Mouse (Mus musculus) G1E (cell line): ENCODE results near the gene Rassf4. TPM values are rescaled to one million over a fixed set of nuclear protein-coding genes. Genes with fewer than 3 reads are reported as not detected.

ENCODE experiments used
- ATAC-seq: 2 replicates; pipeline ENCODE4 v1.8.0; 2016; ENCODE audit warnings: mild to moderate bottlenecking; ENCODE audit not compliant: insufficient number of reproducible peaks, poor library complexity, low FRiP score, severe bottlenecking; ENCODE audit errors: extremely low read depth
- DNase-seq: peaks from one replicate; pipeline ENCODE4 v3.0.0; 2012; ENCODE audit warnings: low spot score
- H3K27me3 ChIP-seq: 2 replicates; pipeline ENCODE4 v1.6.1; 2012; ENCODE audit warnings: mild to moderate bottlenecking, low read length, inconsistent platforms; ENCODE audit not compliant: insufficient read depth
- H3K36me3 ChIP-seq: replicated peaks from 2 replicates; pipeline ENCODE3; 2012; ENCODE audit warnings: mild to moderate bottlenecking, inconsistent platforms
- H3K4me1 ChIP-seq: 2 replicates; pipeline ENCODE4 v1.6.1; 2012; ENCODE audit warnings: low read depth, low read length, inconsistent platforms, mixed read lengths; ENCODE audit not compliant: insufficient read depth
- H3K4me3 ChIP-seq: 2 replicates; pipeline ENCODE4 v1.5.1; 2012; ENCODE audit warnings: low read depth, mild to moderate bottlenecking, inconsistent platforms, low read length, moderate library complexity, mixed read lengths
- H3K9me3 ChIP-seq: replicated peaks from 2 replicates; pipeline ENCODE4 v1.6.1; 2012; ENCODE audit warnings: inconsistent platforms
- CTCF ChIP-seq: IDR thresholded peaks from 2 replicates; pipeline ENCODE4 v1.5.1; 2012; ENCODE audit warnings: low read depth, low read length, inconsistent platforms, mixed read lengths
- GATA1 ChIP-seq: IDR thresholded peaks from 2 replicates; pipeline ENCODE4 v1.6.1; 2012; ENCODE audit warnings: borderline replicate concordance, low read length, inconsistent platforms, mixed read lengths
- GATA2 ChIP-seq: IDR thresholded peaks from 2 replicates; pipeline ENCODE4 v1.6.1; 2012; ENCODE audit warnings: low read depth, low read length, inconsistent platforms, borderline replicate concordance
- POLR2AphosphoS5 ChIP-seq: IDR thresholded peaks from 2 replicates; pipeline ENCODE4 v1.6.1; 2012; ENCODE audit warnings: low read depth, low read length, inconsistent platforms; ENCODE audit not compliant: insufficient replicate concordance
- TAL1 ChIP-seq: conservative IDR thresholded peaks from 2 replicates; pipeline ENCODE4 v1.6.1; 2012; ENCODE audit warnings: low read depth, low read length, inconsistent platforms, mixed read lengths
- polyA plus RNA-seq: library from polyadenylated mRNA; stranded (reverse); fragments of >175 nt; gene quantifications from 2 replicates; pipeline ENCODE4 v1.2.3, GENCODE M21; 2012
- total RNA-seq, 2 experiments: library from RNA; stranded (forward) in 1 of 2; stranded (reverse) in 1 of 2; fragments of 200-1000 nt in 1 of 2; fragments of >200 nt in 1 of 2; fragmentation: Nextera tagmentation in 1 of 2; gene quantifications; 2 replicates each; pipeline ENCODE4 v1.2.3; 2014 to 2017

The Rassf4 gene
- total and polyA plus RNA-seq, 3 experiments = 0.16 TPM; not detected in 2

- Histone ChIP-seq H3K27me3 (no peaks in the 10 kb centered on the region), H3K4me3 (no peak overlapping the region), H3K36me3 (no peaks in the 10 kb centered on the region), H3K4me1 (no peaks in the 10 kb centered on the region), H3K9me3 (peaks cover 61% of the 10 kb centered on the region)
- DNase-seq (no peak), ATAC-seq (no peak)
- TF ChIP-seq POLR2AphosphoS5 (no peak), GATA1 (no peak), CTCF (no peak), TAL1 (no peak), GATA2 (no peak)
These were observed 6.4 kb downstream of the Rassf4 start for GRCm38 (mm10) chr6:116667382-116667781.

- Histone ChIP-seq H3K4me1 (no peaks in the 10 kb centered on the region), H3K27me3 (no peaks in the 10 kb centered on the region), H3K36me3 (no peaks in the 10 kb centered on the region), H3K4me3 (no peak overlapping the region), H3K9me3 (peaks cover 56% of the 10 kb centered on the region)
- TF ChIP-seq POLR2AphosphoS5 (no peak), GATA1 (no peak), GATA2 (no peak), CTCF (no peak), TAL1 (no peak)
- DNase-seq (no peak), ATAC-seq (no peak)
These were observed 6.9 kb downstream of the Rassf4 start for GRCm38 (mm10) chr6:116666892-116667291.

- TF ChIP-seq GATA1 = no peak
- no peak for TF ChIP-seq POLR2AphosphoS5
- TF ChIP-seq GATA2 = no peak
- TF ChIP-seq TAL1 = no peak
- TF ChIP-seq CTCF = no peak
- Histone ChIP-seq H3K27me3 (no peaks in the 10 kb centered on the region), H3K36me3 (no peaks in the 10 kb centered on the region), H3K4me3 (no peak overlapping the region), H3K4me1 (no peaks in the 10 kb centered on the region), H3K9me3 (peaks cover 51% of the 10 kb centered on the region)
- ATAC-seq (no peak), DNase-seq (no peak)
These were observed 7.5 kb downstream of the Rassf4 start for GRCm38 (mm10) chr6:116666085-116666750.

GRCm38 (mm10) chr6:116664830-116665229 lies 8.9 kb downstream of the Rassf4 start:
- Histone ChIP-seq H3K4me1 (no peaks in the 10 kb centered on the region), H3K36me3 (no peaks in the 10 kb centered on the region), H3K27me3 (no peaks in the 10 kb centered on the region), H3K4me3 (no peak overlapping the region), H3K9me3 (peaks cover 48% of the 10 kb centered on the region)
- no peak for ATAC-seq
- TF ChIP-seq TAL1 (no peak), GATA2 (no peak), POLR2AphosphoS5 (no peak), CTCF (no peak), GATA1 (no peak)
- no peak for DNase-seq

DNA sequence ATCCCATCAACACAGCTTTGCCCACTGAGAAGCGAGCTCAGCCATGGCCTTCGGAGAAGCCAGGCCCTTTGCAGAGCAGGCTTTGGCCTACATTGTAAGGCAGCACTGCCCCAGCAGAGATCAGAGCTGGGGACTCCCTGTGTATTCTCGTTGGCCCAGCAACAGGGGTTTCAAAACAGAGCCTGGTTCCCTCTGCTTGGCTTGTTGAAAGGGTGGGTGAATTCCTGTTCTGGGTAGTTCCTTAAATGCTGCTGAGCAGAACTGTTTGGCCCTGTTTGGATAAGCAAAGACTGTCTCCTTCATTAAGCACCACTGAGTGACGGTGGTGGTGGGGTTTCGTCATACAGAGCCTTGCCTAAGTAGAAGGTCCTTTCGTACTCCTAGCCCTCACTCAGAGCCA lies 9.7 kb downstream of the Rassf4 start:
- Histone ChIP-seq H3K4me3 (no peak overlapping the region), H3K36me3 (no peaks in the 10 kb centered on the region), H3K4me1 (no peaks in the 10 kb centered on the region), H3K9me3 (peaks cover 49% of the 10 kb centered on the region), H3K27me3 (no peaks in the 10 kb centered on the region)
- ATAC-seq = no peak
- TF ChIP-seq GATA2 (no peak), POLR2AphosphoS5 (no peak), TAL1 (no peak), CTCF (no peak), GATA1 (no peak)
- DNase-seq = no peak

GRCm38 (mm10) chr6:116663364-116663763 lies 10.4 kb downstream of the Rassf4 start:
- H3K36me3 ChIP-seq = no peaks in the 10 kb centered on the region
- peaks cover 49% of the 10 kb centered on the region for H3K9me3 ChIP-seq
- ATAC-seq (no peak), DNase-seq (no peak)
- H3K27me3 ChIP-seq = no peaks in the 10 kb centered on the region
- no peak for TF ChIP-seq GATA2
- TF ChIP-seq GATA1 = no peak
- TF ChIP-seq TAL1 = no peak
- TF ChIP-seq POLR2AphosphoS5 = no peak
- no peak for TF ChIP-seq CTCF
- no peaks in the 10 kb centered on the region for H3K4me1 ChIP-seq
- no peak overlapping the region for H3K4me3 ChIP-seq

- ATAC-seq (no peak), DNase-seq (no peak)
- Histone ChIP-seq H3K4me3 (no peak overlapping the region), H3K27me3 (peaks cover 3% of the 10 kb centered on the region; the same call in 1 of the 2 replicates), H3K9me3 (peaks cover 78% of the 10 kb centered on the region), H3K36me3 (no peaks in the 10 kb centered on the region), H3K4me1 (no peaks in the 10 kb centered on the region)
- TF ChIP-seq CTCF = no peak
- TF ChIP-seq TAL1 = no peak
- no peak for TF ChIP-seq GATA1
- no peak for TF ChIP-seq GATA2
- no peak for TF ChIP-seq POLR2AphosphoS5
These were observed 19.9 kb downstream of the Rassf4 start for GRCm38 (mm10) chr6:116653684-116654454.
